Mouse (Mus musculus) layer of hippocampus, postnatal 25 days (tissue): Measurements from ENCODE around the gene Pga5. TPM values are rescaled to one million over a fixed set of nuclear protein-coding genes. Genes with fewer than 3 reads are reported as not detected.
A peak's percentile ranks its signal among the peaks of the same experiment; 100 is the strongest.

Experiments used
- DNase-seq, 2 experiments: peaks; one replicate each; pipeline ENCODE4 v3.0.0; 2022; ENCODE audit warnings: mixed read lengths in 2 of 2, low spot score in 1 of 2; ENCODE audit errors: extremely low spot score in 1 of 2
- total RNA-seq, 2 experiments: library from RNA; stranded (reverse); gene quantifications; 2 replicates each; pipeline ENCODE4 v1.2.3; 2021

The Pga5 gene
- total RNA-seq, 2 experiments from 2014 or later, result not detected

- no peak for DNase-seq
These were observed 4.6 kb downstream of the Pga5 start for GRCm38 (mm10) chr19:10673275-10673674.

GRCm38 (mm10) chr19:10671854-10672417, 5.9 kb downstream of the Pga5 start:
- DNase-seq, result no peak

GRCm38 (mm10) chr19:10671319-10671718, 6.6 kb downstream of the Pga5 start:
- no peak for DNase-seq

GRCm38 (mm10) chr19:10665499-10665898, 12.4 kb downstream of the Pga5 start:
- DNase-seq, result peak; percentile 56 to 83

GRCm38 (mm10) chr19:10665093-10665492, 12.8 kb downstream of the Pga5 start:
- no peak for DNase-seq

GRCm38 (mm10) chr19:10662665-10663064, 15.2 kb downstream of the Pga5 start:
- DNase-seq, result no peak

GRCm38 (mm10) chr19:10661919-10662318, 16.0 kb downstream of the Pga5 start:
- DNase-seq, result no peak

- no peak for DNase-seq
These were observed 16.5 kb downstream of the Pga5 start for GRCm38 (mm10) chr19:10661373-10661772.

- no peak for DNase-seq
These were observed 19.5 kb downstream of the Pga5 start for GRCm38 (mm10) chr19:10658406-10658805.

GRCm38 (mm10) chr19:10657742-10658141, 20.1 kb downstream of the Pga5 start:
- DNase-seq, result no peak

- DNase-seq, result no peak
These were observed 21.8 kb downstream of the Pga5 start for GRCm38 (mm10) chr19:10656058-10656457.

- DNase-seq, result no peak
These were observed 29.7 kb downstream of the Pga5 start for GRCm38 (mm10) chr19:10648156-10648555.

GRCm38 (mm10) chr19:10645616-10646015, 32.3 kb downstream of the Pga5 start:
- no peak for DNase-seq

- DNase-seq, result no peak
These were observed 37.1 kb downstream of the Pga5 start for GRCm38 (mm10) chr19:10640589-10641378.

- no peak for DNase-seq
These were observed 37.8 kb downstream of the Pga5 start for GRCm38 (mm10) chr19:10640080-10640479.

GRCm38 (mm10) chr19:10637840-10638239, 40.0 kb downstream of the Pga5 start:
- DNase-seq, result no peak

- peak in 1 of 2 experiments; percentile 52 for DNase-seq
These were observed 43.0 kb downstream of the Pga5 start for GRCm38 (mm10) chr19:10634872-10635318.

- DNase-seq, result peak; percentile 27 to 49
These were observed 43.6 kb downstream of the Pga5 start, which contains the start of gene Vwce for GRCm38 (mm10) chr19:10634106-10634871. TSS of gene Vwce (plus strand) at chr19:10634213.
